Mouse (Mus musculus) stomach, embryonic 14.5 days (tissue): ENCODE results near the gene Cd47. TPM values are rescaled to one million over a fixed set of nuclear protein-coding genes. Genes with fewer than 3 reads are reported as not detected.

ENCODE experiments used
- ATAC-seq: fragments of 200-750 bp; cut with Nextera tagmentation; 2 replicates; pipeline ENCODE4 v1.8.0; 2017; ENCODE audit warnings: low read depth, moderate TSS enrichment; ENCODE audit not compliant: insufficient number of reproducible peaks, insufficient read depth, low FRiP score
- H3K27ac ChIP-seq: fragments of 300-500 bp; sonication (generic); 2 replicates; pipeline ENCODE4 v1.5.1; 2014; ENCODE audit warnings: mild to moderate bottlenecking, low read length, moderate library complexity, mixed read lengths
- H3K27me3 ChIP-seq: fragments of 300-500 bp; sonication (generic); 2 replicates; pipeline ENCODE4 v1.6.1; 2014; ENCODE audit warnings: low read length, control low read depth, mixed read lengths; ENCODE audit not compliant: control insufficient read depth, insufficient read depth
- H3K36me3 ChIP-seq: fragments of 300-500 bp; sonication (generic); 2 replicates; pipeline ENCODE4 v1.6.1; 2014; ENCODE audit warnings: mild to moderate bottlenecking, control low read depth, low read length, moderate library complexity, mixed read lengths; ENCODE audit not compliant: control insufficient read depth, insufficient read depth
- H3K4me1 ChIP-seq: fragments of 300-500 bp; sonication (generic); 2 replicates; pipeline ENCODE4 v1.6.1; 2014; ENCODE audit warnings: low read length, control low read depth, mixed read lengths; ENCODE audit not compliant: control insufficient read depth, insufficient read depth
- H3K4me2 ChIP-seq: fragments of 300-500 bp; sonication (generic); replicated peaks from 2 replicates; pipeline ENCODE4 v1.6.1; 2014; ENCODE audit warnings: low read depth, low read length, control low read depth
- H3K4me3 ChIP-seq: fragments of 300-500 bp; sonication (generic); 2 replicates; pipeline ENCODE4 v1.5.1; 2014; ENCODE audit warnings: low read depth, low read length, control low read depth
- H3K9ac ChIP-seq: fragments of 300-500 bp; sonication (generic); replicated peaks from 2 replicates; pipeline ENCODE4 v1.6.1; 2014; ENCODE audit warnings: low read depth, mild to moderate bottlenecking, control low read depth, low read length, moderate library complexity, mixed read lengths
- H3K9me3 ChIP-seq: fragments of 300-500 bp; sonication (generic); 2 replicates; pipeline ENCODE4 v1.6.1; 2016; ENCODE audit warnings: low read depth, low read length, control low read depth; ENCODE audit not compliant: control insufficient read depth
- WGBS: fragments of 180-500 bp; shearing (Covaris S2); extraction: QIAGEN DNeasy Blood & Tissue Kit; methylation state at CpG from one replicate; pipeline ENCODE4 v1.1.7; 2014; 5-methylcytosine and 5-hydroxymethylcytosine counted together
- polyA plus RNA-seq: library from polyadenylated mRNA; unstranded; fragments of >200 nt; fragmentation: Nextera tagmentation; extraction: Ambion mirVana; gene quantifications from 2 replicates; pipeline ENCODE4 v1.2.1, GENCODE M21; 2014

Cd47 gene
- polyA plus RNA-seq, 1 experiment from 2014 or later = 66.8 TPM

DNA sequence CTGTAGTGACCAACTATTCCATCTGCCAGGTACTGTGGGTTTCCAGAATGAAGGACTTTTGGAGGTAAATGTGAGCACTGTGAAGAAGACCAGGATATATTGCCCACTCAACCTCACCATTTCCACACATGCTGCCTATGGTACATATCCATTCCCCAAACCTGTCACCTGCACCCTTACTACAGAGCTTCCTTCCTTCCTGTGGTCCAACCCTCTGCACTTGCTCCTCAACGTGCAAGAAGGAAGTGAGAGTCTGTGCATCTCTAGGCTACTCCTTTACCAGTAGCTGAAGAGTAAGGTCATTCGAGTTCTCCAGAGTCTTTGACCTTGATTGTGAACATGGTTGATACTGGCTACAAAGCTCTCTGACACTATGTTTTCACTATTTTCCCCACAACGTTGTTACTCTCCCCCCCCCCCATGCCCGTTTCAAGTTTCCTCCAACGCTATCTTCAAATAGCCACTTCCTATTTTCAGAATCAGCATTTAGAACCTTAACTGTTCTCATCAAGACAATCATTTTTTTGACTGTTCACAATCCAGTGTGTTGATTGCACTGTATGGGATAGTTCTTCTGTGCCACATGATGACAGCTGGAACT lies 18.7 kb upstream of the Cd47 start:
- Histone ChIP-seq H3K4me3 (no peak overlapping the region), H3K27me3 (no peaks in the 10 kb centered on the region), H3K9me3 (no peaks in the 10 kb centered on the region), H3K9ac (no peak overlapping the region), H3K4me1 (no peaks in the 10 kb centered on the region), H3K36me3 (no peaks in the 10 kb centered on the region), H3K4me2 (no peak overlapping the region), H3K27ac (no peak overlapping the region)
- 82% methylated on average over 5 of the region's 5 CpGs for WGBS
- no peak for ATAC-seq

- no peak for ATAC-seq
- Histone ChIP-seq H3K27me3 (no peaks in the 10 kb centered on the region), H3K4me2 (no peak overlapping the region), H3K9ac (no peak overlapping the region), H3K4me3 (no peak overlapping the region), H3K36me3 (no peaks in the 10 kb centered on the region), H3K27ac (no peak overlapping the region), H3K9me3 (no peaks in the 10 kb centered on the region), H3K4me1 (no peaks in the 10 kb centered on the region)
These were observed 17.0 kb upstream of the Cd47 start for GRCm38 (mm10) chr16:49783369-49783768.

- H3K9me3 ChIP-seq = no peaks in the 10 kb centered on the region
- H3K36me3 ChIP-seq = no peaks in the 10 kb centered on the region
- H3K9ac ChIP-seq = no peak overlapping the region
- no peak overlapping the region for H3K4me2 ChIP-seq
- no peaks in the 10 kb centered on the region for H3K4me1 ChIP-seq
- WGBS = 89% methylated on average over 6 of the region's 6 CpGs
- H3K4me3 ChIP-seq = no peak overlapping the region
- H3K27me3 ChIP-seq = no peaks in the 10 kb centered on the region
- no peak for ATAC-seq
- H3K27ac ChIP-seq = no peak overlapping the region
These were observed 14.2 kb upstream of the Cd47 start for GRCm38 (mm10) chr16:49786116-49786515.

- Histone ChIP-seq H3K4me1 (no peaks in the 10 kb centered on the region), H3K27me3 (no peaks in the 10 kb centered on the region), H3K27ac (no peak overlapping the region), H3K9me3 (no peaks in the 10 kb centered on the region), H3K36me3 (no peaks in the 10 kb centered on the region), H3K4me3 (no peak overlapping the region), H3K4me2 (no peak overlapping the region), H3K9ac (no peak overlapping the region)
- no peak for ATAC-seq
- WGBS = 87% methylated on average over 5 of the region's 5 CpGs
These were observed 12.6 kb upstream of the Cd47 start for GRCm38 (mm10) chr16:49787714-49788113.

DNA sequence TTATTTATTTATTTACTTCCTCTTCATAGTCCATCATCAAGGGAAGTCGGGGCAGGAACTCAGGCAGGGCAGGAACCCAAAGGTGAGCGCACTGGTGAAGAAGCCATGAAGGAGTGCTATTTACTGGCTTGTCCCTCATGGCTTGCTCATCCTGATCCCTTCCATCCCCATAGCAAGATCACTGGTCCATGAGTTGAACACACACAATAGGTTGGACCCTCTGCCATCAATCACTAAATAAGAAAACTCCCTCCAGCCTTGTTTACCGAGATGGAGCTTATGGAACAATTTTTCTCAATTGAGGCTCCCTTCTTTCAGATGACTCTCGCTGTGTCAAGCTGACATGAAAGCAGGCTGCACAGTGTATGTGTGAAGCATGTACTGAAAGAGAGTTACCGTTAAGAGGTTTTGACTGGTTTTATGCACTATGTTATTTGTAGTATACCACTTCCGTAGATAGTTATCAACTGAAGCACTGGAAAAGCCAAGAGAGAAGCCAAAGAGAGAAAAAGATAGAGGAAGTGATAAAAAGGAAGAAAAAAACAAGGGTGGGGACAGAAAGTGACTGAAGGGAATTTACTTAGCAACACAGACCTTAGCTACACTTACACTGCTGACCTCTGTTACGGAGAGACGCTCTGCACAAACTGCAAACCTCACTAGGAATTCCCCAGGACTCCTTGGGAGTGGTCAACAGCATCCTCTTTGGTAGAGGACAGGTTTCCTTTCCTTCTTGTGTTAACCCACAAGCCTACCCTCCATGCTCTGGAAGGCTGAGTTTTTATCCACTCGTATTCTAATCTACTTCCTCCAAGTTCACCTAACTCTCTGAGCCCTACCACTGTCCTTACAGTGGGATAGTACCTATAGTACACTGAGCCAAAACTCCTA lies 9.5 kb upstream of the Cd47 start:
- Histone ChIP-seq H3K27ac (no peak overlapping the region), H3K4me2 (no peak overlapping the region), H3K27me3 (no peaks in the 10 kb centered on the region), H3K4me1 (no peaks in the 10 kb centered on the region), H3K9ac (no peak overlapping the region), H3K9me3 (no peaks in the 10 kb centered on the region), H3K36me3 (no peaks in the 10 kb centered on the region), H3K4me3 (no peak overlapping the region)
- no peak for ATAC-seq
- 83% methylated on average over 9 of the region's 9 CpGs for WGBS

- 58% methylated on average over 9 of the region's 9 CpGs for WGBS
- Histone ChIP-seq H3K36me3 (no peaks in the 10 kb centered on the region), H3K9me3 (no peaks in the 10 kb centered on the region), H3K9ac (no peak overlapping the region), H3K4me3 (no peak overlapping the region), H3K4me1 (no peaks in the 10 kb centered on the region), H3K27ac (no peak overlapping the region), H3K4me2 (no peak overlapping the region), H3K27me3 (no peaks in the 10 kb centered on the region)
- ATAC-seq = 0 out of 2 replicates have a peak, but pooled peaks have one; percentile 33
These were observed 7.9 kb upstream of the Cd47 start for GRCm38 (mm10) chr16:49792446-49792878.

- no peaks in the 10 kb centered on the region for H3K27me3 ChIP-seq
- no peak overlapping the region for H3K27ac ChIP-seq
- no peak overlapping the region for H3K4me3 ChIP-seq
- H3K9ac ChIP-seq = no peak overlapping the region
- WGBS = 87% methylated on average over 9 of the region's 9 CpGs
- H3K4me2 ChIP-seq = no peak overlapping the region
- H3K4me1 ChIP-seq = no peaks in the 10 kb centered on the region
- no peaks in the 10 kb centered on the region for H3K9me3 ChIP-seq
- no peak for ATAC-seq
- H3K36me3 ChIP-seq = no peaks in the 10 kb centered on the region
These were observed 6.7 kb upstream of the Cd47 start for GRCm38 (mm10) chr16:49793596-49793995.

DNA sequence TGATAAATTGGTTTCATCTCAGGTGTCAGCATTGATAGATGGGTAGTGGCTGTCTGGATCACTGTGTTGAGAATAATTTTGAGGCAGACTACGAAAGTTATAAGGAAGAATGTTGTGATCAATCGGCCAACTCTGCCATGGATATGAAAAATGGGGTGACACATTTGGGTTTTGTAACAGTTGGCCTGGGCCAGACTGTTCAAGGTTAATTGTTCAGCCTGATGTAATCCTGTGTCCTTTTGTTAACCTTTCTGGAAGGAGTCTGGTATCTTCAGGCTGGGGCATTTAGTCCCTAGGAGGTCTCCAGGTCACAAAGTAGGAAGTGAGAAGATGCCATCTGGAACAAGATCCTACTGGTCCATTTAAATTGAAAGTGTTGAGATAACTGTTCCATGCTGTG lies 4.1 kb upstream of the Cd47 start:
- Histone ChIP-seq H3K27ac (no peak overlapping the region), H3K4me1 (no peaks in the 10 kb centered on the region), H3K36me3 (no peaks in the 10 kb centered on the region), H3K4me2 (no peak overlapping the region), H3K4me3 (no peak overlapping the region), H3K9me3 (no peaks in the 10 kb centered on the region), H3K27me3 (no peaks in the 10 kb centered on the region), H3K9ac (no peak overlapping the region)
- ATAC-seq = no peak
- 57% methylated on average over 2 of the region's 2 CpGs for WGBS
